Mouse (Mus musculus): ENCODE results near the gene Rorc. TPM values are rescaled to one million over a fixed set of nuclear protein-coding genes. Genes with fewer than 3 reads are reported as not detected.
A peak's percentile ranks its signal among the peaks of the same experiment; 100 is the strongest.

Rorc gene
- polyA plus RNA-seq, 1 experiment from 2014 or later: 5.6 TPM

GRCm38 (mm10) chr3:94430980-94431379 lies 58.4 kb downstream of the Rorc start:
- no peaks in the 10 kb centered on the region for H3K4me1 ChIP-seq (ENCODE audit: insufficient read depth, low read depth, low read length)
- no peaks in the 10 kb centered on the region for H3K27me3 ChIP-seq (replicated peaks; ENCODE audit: insufficient read depth, low read length)
- no peak overlapping the region for H3K4me2 ChIP-seq (replicated peaks; ENCODE audit: low read depth, low read length)
- no peaks in the 10 kb centered on the region for H3K9me3 ChIP-seq (ENCODE audit: low read length)
- TF ChIP-seq CTCF (IDR thresholded peaks at IDR 0.05) (no peak), EP300 (IDR thresholded peaks at IDR 0.05) (no peak)
- H3K4me3 ChIP-seq (ENCODE audit: low read depth, low read length): no peak overlapping the region
- H3K27ac ChIP-seq (ENCODE audit: low read length): no peak overlapping the region
- ATAC-seq: no peak
- no peaks in the 10 kb centered on the region for H3K36me3 ChIP-seq (ENCODE audit: insufficient read depth, low read length)
- H3K9ac ChIP-seq (replicated peaks; ENCODE audit: low read depth): no peak overlapping the region
- DNase-seq (ENCODE audit: low spot score): no peak
- WGBS: 40% methylated on average over 2 of the region's 2 CpGs

GRCm38 (mm10) chr3:94434305-94434704 lies 61.7 kb downstream of the Rorc start:
- no peaks in the 10 kb centered on the region for H3K4me1 ChIP-seq (ENCODE audit: insufficient read depth, low read depth, low read length)
- DNase-seq (ENCODE audit: low spot score) (no peak), ATAC-seq (no peak)
- no peaks in the 10 kb centered on the region for H3K27me3 ChIP-seq (replicated peaks; ENCODE audit: insufficient read depth, low read length)
- 54% methylated on average over 2 of the region's 2 CpGs for WGBS
- H3K27ac ChIP-seq (ENCODE audit: low read length): no peak overlapping the region
- H3K9ac ChIP-seq (replicated peaks; ENCODE audit: low read depth): no peak overlapping the region
- H3K9me3 ChIP-seq (ENCODE audit: low read length): no peaks in the 10 kb centered on the region
- no peak overlapping the region for H3K4me3 ChIP-seq (ENCODE audit: low read depth, low read length)
- H3K36me3 ChIP-seq (ENCODE audit: insufficient read depth, low read length): no peaks in the 10 kb centered on the region
- no peak for TF ChIP-seq EP300 (IDR thresholded peaks at IDR 0.05)
- no peak for TF ChIP-seq CTCF (IDR thresholded peaks at IDR 0.05)
- H3K4me2 ChIP-seq (replicated peaks; ENCODE audit: low read depth, low read length): no peak overlapping the region

GRCm38 (mm10) chr3:94436420-94436819 lies 63.8 kb downstream of the Rorc start:
- ATAC-seq (no peak), DNase-seq (ENCODE audit: low spot score) (no peak)
- Histone ChIP-seq H3K4me1 (ENCODE audit: insufficient read depth, low read depth, low read length) (no peaks in the 10 kb centered on the region), H3K9me3 (ENCODE audit: low read length) (no peaks in the 10 kb centered on the region), H3K36me3 (ENCODE audit: insufficient read depth, low read length) (no peaks in the 10 kb centered on the region), H3K4me2 (replicated peaks; ENCODE audit: low read depth, low read length) (no peak overlapping the region), H3K4me3 (ENCODE audit: low read depth, low read length) (no peak overlapping the region), H3K9ac (replicated peaks; ENCODE audit: low read depth) (no peak overlapping the region), H3K27ac (ENCODE audit: low read length) (no peak overlapping the region), H3K27me3 (replicated peaks; ENCODE audit: insufficient read depth, low read length) (no peaks in the 10 kb centered on the region)
- no peak for TF ChIP-seq CTCF (IDR thresholded peaks at IDR 0.05)
- TF ChIP-seq EP300 (IDR thresholded peaks at IDR 0.05): no peak
- 79% methylated on average over 9 of the region's 9 CpGs for WGBS

- no peaks in the 10 kb centered on the region for H3K36me3 ChIP-seq (ENCODE audit: insufficient read depth, low read length)
- no peak overlapping the region for H3K27ac ChIP-seq (ENCODE audit: low read length)
- no peaks in the 10 kb centered on the region for H3K4me1 ChIP-seq (ENCODE audit: insufficient read depth, low read depth, low read length)
- peak; percentile 66 for TF ChIP-seq CTCF (IDR thresholded peaks at IDR 0.05)
- TF ChIP-seq EP300 (IDR thresholded peaks at IDR 0.05): no peak
- 41% methylated on average over 3 of the region's 3 CpGs for WGBS
- no peak for ATAC-seq
- H3K4me3 ChIP-seq (ENCODE audit: low read depth, low read length): no peak overlapping the region
- no peaks in the 10 kb centered on the region for H3K9me3 ChIP-seq (ENCODE audit: low read length)
- no peaks in the 10 kb centered on the region for H3K27me3 ChIP-seq (replicated peaks; ENCODE audit: insufficient read depth, low read length)
- DNase-seq (ENCODE audit: low spot score): peak; percentile 22
- H3K9ac ChIP-seq (replicated peaks; ENCODE audit: low read depth): no peak overlapping the region
- no peak overlapping the region for H3K4me2 ChIP-seq (replicated peaks; ENCODE audit: low read depth, low read length)
Measured at GRCm38 (mm10) chr3:94441182-94441581, 68.6 kb downstream of the Rorc start.

GRCm38 (mm10) chr3:94442951-94443596 lies 70.5 kb downstream of the Rorc start, which contains the start of gene Mrpl9:
TSS of gene Mrpl9 (plus strand) at chr3:94443318.
- Histone ChIP-seq H3K4me2 (replicated peaks; ENCODE audit: low read depth, low read length) (peak within 1 kb of the TSS; percentile 90), H3K27ac (ENCODE audit: low read length) (peak within 1 kb of the TSS; percentile 68), H3K9ac (replicated peaks; ENCODE audit: low read depth) (peak within 1 kb of the TSS; percentile 93), H3K9me3 (ENCODE audit: low read length) (no peaks in the 10 kb centered on the region), H3K27me3 (replicated peaks; ENCODE audit: insufficient read depth, low read length) (no peaks in the 10 kb centered on the region), H3K4me3 (ENCODE audit: low read depth, low read length) (peak within 1 kb of the TSS; percentile 87), H3K36me3 (ENCODE audit: insufficient read depth, low read length) (no peaks in the 10 kb centered on the region; the same call in none of the 2 replicates), H3K4me1 (ENCODE audit: insufficient read depth, low read depth, low read length) (no peaks in the 10 kb centered on the region)
- under 1% methylated on average over 38 of the region's 39 CpGs for WGBS
- ATAC-seq (peak; percentile 99), DNase-seq (ENCODE audit: low spot score) (peak; percentile 95)
- TF ChIP-seq EP300 (IDR thresholded peaks at IDR 0.05): no peak
- TF ChIP-seq CTCF (IDR thresholded peaks at IDR 0.05): no peak

- peak; percentile 55 for ATAC-seq
- Histone ChIP-seq H3K36me3 (ENCODE audit: insufficient read depth, low read length) (no peaks in the 10 kb centered on the region; the same call in none of the 2 replicates), H3K27ac (ENCODE audit: low read length) (peak within 1 kb of the TSS; percentile 68), H3K9ac (replicated peaks; ENCODE audit: low read depth) (peak within 1 kb of the TSS; percentile 93), H3K4me1 (ENCODE audit: insufficient read depth, low read depth, low read length) (no peaks in the 10 kb centered on the region), H3K4me3 (ENCODE audit: low read depth, low read length) (peak within 1 kb of the TSS; percentile 87), H3K4me2 (replicated peaks; ENCODE audit: low read depth, low read length) (peak within 1 kb of the TSS; percentile 90), H3K27me3 (replicated peaks; ENCODE audit: insufficient read depth, low read length) (no peaks in the 10 kb centered on the region), H3K9me3 (ENCODE audit: low read length) (no peaks in the 10 kb centered on the region)
- no peak for DNase-seq (ENCODE audit: low spot score)
- WGBS: under 1% methylated on average over 24 of the region's 24 CpGs
- no peak for TF ChIP-seq CTCF (IDR thresholded peaks at IDR 0.05)
- no peak for TF ChIP-seq EP300 (IDR thresholded peaks at IDR 0.05)
Measured at GRCm38 (mm10) chr3:94443597-94443964, 71.0 kb downstream of the Rorc start, which contains the start of gene Oaz3. TSS of gene Oaz3 (minus strand) at chr3:94443915.

Other genes with a start within 250 kb of the Rorc start
- not detected in 2 replicates for gene Gm10696, start 194.6 kb upstream of the Rorc start, polyA plus RNA-seq (2015; fragmentation: Nextera tagmentation; extraction: Ambion mirVana)
- gene Gm5286, start 176.1 kb upstream of the Rorc start, polyA plus RNA-seq (2015; fragmentation: Nextera tagmentation; extraction: Ambion mirVana): not detected in 2 replicates
- not detected in 2 replicates for gene Gm4778, start 108.8 kb upstream of the Rorc start, polyA plus RNA-seq (2015; fragmentation: Nextera tagmentation; extraction: Ambion mirVana)
- gene Them4, start 62.7 kb upstream of the Rorc start, polyA plus RNA-seq (2015; fragmentation: Nextera tagmentation; extraction: Ambion mirVana): 7.6 and 7.7 TPM in 2 replicates
- gene Them5, start 30.7 kb upstream of the Rorc start, polyA plus RNA-seq (2015; fragmentation: Nextera tagmentation; extraction: Ambion mirVana): 2.9 and 3.2 TPM in 2 replicates
- gene C2cd4d, start 10.4 kb upstream of the Rorc start, polyA plus RNA-seq (2015; fragmentation: Nextera tagmentation; extraction: Ambion mirVana): 0.29 and 0.76 TPM in 2 replicates
- gene Lingo4, start 25.7 kb downstream of the Rorc start, polyA plus RNA-seq (2015; fragmentation: Nextera tagmentation; extraction: Ambion mirVana): 0.26 and 0.42 TPM in 2 replicates
- gene Tdrkh, start 40.5 kb downstream of the Rorc start, polyA plus RNA-seq (2015; fragmentation: Nextera tagmentation; extraction: Ambion mirVana): 2.1 and 4.7 TPM in 2 replicates
- gene Mrpl9, start 70.5 kb downstream of the Rorc start, polyA plus RNA-seq (2015; fragmentation: Nextera tagmentation; extraction: Ambion mirVana): 39.2 and 39.7 TPM in 2 replicates
- 0.25 and 0.30 TPM in 2 replicates for gene Oaz3, start 71.1 kb downstream of the Rorc start, polyA plus RNA-seq (2015; fragmentation: Nextera tagmentation; extraction: Ambion mirVana)
- gene Celf3, start 105.5 kb downstream of the Rorc start, polyA plus RNA-seq (2015; fragmentation: Nextera tagmentation; extraction: Ambion mirVana): 0.80 and 1.2 TPM in 2 replicates
- gene Riiad1, start 107.5 kb downstream of the Rorc start, polyA plus RNA-seq (2015; fragmentation: Nextera tagmentation; extraction: Ambion mirVana): 28.7 and 32.9 TPM in 2 replicates
- gene Snx27, start 209.9 kb downstream of the Rorc start, polyA plus RNA-seq (2015; fragmentation: Nextera tagmentation; extraction: Ambion mirVana): 21.5 and 28.3 TPM in 2 replicates

Data from lung, postnatal 0 days (tissue).